Mouse (Mus musculus): Measurements from ENCODE around the gene Ylpm1.

The Ylpm1 gene

DNA sequence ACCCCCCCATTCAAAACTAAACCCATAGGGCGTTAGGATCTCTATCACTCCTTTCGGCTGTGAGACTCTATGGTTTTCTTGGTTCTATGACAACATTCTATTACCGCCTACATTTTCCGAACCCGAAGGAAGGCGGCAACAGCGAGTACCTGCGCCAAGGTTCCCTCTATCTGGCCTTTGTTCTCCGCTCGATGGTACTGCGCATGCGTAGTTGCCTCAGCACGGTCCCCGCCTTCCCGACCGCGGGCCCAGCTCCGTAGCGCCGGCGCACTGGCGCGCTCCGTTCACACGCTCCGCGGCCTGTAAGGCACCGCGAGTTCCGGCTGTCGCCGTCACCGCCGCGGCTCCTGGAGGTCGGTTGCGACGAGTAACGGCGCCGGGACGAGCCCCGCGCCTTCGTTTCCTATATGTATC lies at the start of gene Ylpm1:
TSS of gene Ylpm1 (plus strand) at position 239 of the 414 bp plus-strand sequence.
- DNase-seq (ENCODE audit: low spot score in 2 of 2) = peak; percentile 95 to 96

DNA sequence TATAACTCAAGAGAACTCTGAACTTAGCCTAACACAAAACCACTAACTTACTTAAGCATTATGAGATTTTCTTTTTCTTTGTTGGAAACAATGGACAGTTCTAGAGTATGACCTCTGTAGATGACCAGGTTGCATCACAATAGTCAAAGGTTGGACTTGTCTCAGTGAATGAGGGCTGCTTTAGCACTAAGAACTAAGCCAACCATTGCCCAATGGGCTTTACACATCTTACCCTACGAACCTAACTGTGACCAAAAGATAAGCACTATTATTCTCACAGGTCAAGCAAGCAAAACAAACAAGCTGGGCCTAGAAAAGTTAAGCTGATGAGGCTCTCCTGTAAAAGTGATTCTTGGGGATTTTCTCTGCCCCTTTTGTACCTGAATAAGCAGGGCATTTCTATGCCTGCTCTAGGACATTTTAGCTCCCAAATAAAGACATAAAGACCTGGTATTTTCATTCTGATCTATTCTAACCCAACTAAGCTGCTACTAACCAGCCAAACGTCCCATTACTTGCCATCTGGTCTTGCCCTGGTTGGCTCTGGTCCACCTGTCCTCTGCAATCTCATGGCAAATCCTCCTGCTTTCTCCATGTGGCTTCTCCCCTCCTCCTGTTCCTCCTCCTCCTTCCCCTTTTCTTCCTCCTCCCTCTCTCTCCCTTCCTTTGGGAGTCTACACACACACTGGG lies 48.1 kb upstream of the Ylpm1 start:
- no peak for DNase-seq (ENCODE audit: low spot score in 2 of 2)

DNA sequence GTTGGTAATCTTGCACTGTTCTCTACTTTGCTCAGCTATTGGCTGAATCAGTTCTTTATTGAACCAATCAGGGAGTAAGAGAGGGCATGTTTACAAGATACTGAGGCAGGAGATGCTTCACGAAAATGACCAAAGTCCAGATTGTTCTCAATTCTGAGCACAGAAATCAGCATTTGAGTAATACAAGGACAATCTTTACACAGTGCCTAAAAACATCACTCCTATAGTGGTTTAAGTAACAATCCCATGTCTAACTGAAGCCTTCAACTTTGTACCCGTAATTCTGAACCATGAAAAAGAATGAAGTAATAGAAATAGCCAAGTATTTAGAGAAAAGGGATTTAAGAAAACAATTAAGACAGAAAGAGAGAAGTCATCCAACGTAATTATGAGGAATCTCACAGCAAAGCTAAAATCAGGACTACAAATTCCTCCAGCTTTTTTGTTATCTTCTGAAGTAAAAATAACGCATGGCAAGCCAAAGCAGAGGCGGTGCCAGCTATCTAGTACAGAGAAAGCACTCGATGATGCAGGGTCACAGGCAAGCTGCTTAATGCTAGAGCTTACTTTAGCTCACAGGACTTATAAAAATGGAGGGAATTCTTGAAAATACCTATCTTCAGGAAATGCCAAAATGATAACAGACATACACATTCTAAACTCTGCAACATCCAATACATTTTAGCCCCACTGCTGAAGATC lies 47.4 kb upstream of the Ylpm1 start:
- DNase-seq (ENCODE audit: low spot score in 2 of 2) = no peak

DNA sequence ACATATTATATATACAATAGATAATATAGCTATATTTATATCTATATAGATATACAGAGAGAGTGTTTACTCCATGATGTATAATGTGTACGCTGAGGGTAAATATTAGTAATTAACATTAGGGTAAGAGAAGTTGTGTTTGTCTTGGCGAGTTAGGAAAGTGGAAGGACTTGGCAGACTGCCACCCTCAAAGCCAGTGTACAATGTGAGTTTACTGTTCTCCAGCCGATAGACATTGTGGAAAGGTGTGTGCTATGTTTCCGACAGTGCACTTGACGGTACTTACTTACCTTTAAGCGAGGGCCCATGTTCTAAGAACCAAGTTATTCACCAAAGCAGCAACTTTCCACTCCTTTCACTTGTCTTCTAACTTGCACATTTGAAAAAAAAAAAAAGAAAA lies 45.4 kb upstream of the Ylpm1 start:
- no peak for DNase-seq (ENCODE audit: low spot score in 2 of 2)

DNA sequence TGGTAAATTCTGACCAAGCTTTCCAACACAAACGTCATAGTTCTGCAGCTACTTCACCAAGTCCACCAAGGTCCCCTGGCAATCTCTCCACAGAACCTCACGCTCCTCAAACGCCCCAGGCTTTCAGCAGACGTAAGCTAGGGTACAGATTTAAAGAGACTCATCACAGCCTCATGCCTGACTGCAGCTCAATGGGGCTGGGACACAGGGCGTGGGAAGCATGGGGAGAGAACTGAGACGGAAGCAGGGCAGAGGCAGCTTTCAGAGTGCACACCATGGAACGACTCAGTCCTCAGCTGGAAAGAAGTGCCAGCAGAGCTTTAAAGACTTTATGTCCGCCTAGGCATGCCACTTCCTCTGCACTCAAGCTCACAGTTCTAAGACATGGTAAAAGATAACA lies 44.6 kb upstream of the Ylpm1 start:
- no peak for DNase-seq (ENCODE audit: low spot score in 2 of 2)

DNA sequence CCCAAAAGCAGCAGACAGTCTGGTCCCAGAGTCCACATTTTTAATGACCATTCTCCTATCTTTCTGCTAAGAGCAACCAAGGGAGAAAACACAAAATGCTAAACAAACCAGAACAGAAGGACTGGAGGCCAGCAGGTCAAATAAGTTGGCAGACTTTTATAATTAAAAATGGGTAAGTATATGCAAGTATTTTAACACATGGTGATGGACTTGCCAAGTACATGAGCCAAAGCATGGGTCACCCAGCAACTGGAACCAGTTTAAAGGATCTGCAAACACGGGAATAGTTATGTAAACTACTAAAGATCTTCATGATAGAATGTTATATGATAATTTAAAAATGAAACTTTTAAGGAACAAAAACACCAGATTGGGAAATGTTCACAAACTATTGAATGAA lies 43.8 kb upstream of the Ylpm1 start:
- no peak for DNase-seq (ENCODE audit: low spot score in 2 of 2)

DNA sequence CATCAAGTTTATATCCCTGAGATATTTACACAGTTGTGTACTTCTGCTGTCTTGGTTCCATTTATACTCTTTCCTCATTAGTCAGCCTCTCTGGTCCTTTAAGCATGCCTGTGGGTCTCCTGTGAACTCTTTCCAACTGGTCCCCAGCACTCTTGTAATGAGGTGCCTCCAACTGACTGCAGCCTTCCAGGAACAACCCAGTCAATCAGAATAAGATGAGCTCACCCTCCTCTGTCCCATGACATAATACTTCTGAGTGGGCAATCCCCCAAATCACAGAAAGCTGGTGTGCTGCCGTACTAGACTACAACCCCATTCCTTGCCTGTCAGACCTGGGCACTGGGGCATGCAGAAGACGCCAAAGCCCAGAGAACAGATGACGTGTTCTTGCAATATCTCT lies 39.8 kb upstream of the Ylpm1 start:
- no peak for DNase-seq (ENCODE audit: low spot score in 2 of 2)

DNA sequence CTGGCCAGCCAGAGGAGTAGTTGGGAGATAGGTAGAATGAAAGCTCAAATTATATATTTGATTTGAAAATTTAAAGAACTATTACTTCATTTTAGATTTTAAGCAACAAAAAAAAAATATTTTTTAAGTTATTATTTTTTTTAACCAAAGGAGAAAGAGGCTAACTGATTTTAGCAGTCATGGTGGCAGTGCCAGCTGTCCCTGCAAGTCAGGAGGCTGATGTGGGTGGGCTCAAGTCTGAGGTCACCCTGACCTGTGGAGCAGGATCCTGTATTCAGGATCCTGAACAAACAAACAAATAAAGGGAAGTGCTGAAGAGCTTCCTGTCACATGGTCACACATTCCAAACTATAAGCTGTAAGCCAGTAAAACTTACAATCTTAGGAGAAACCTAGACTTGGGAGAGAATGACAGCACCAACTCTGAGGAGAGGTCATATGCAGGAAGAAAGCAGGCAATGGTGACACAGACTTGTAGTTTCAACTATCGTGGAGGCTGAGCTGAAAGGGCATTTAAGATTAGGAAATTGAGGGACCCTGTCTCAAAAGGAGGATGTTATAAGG lies 37.2 kb upstream of the Ylpm1 start:
- DNase-seq (ENCODE audit: low spot score in 2 of 2) = no peak

DNA sequence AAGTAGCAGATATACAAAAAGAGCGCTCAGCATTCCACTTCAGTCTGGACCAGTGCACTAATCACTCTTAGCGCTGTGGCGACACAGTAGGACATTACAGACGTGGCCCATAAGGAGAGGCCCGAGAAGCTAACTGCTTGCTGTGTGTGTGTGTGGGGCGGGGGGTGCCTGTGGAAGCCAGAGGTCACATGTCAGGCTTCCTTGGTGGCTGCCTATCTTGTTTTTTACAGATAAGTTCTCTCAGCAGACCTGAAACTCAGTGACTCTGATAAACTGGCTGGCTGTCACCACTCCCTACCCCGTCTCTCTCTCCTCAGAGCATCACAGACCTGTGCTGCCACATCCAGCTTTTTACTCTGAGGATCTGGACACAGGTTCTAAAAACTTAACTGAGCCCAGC lies 33.5 kb upstream of the Ylpm1 start:
- DNase-seq (ENCODE audit: low spot score in 2 of 2) = no peak

DNA sequence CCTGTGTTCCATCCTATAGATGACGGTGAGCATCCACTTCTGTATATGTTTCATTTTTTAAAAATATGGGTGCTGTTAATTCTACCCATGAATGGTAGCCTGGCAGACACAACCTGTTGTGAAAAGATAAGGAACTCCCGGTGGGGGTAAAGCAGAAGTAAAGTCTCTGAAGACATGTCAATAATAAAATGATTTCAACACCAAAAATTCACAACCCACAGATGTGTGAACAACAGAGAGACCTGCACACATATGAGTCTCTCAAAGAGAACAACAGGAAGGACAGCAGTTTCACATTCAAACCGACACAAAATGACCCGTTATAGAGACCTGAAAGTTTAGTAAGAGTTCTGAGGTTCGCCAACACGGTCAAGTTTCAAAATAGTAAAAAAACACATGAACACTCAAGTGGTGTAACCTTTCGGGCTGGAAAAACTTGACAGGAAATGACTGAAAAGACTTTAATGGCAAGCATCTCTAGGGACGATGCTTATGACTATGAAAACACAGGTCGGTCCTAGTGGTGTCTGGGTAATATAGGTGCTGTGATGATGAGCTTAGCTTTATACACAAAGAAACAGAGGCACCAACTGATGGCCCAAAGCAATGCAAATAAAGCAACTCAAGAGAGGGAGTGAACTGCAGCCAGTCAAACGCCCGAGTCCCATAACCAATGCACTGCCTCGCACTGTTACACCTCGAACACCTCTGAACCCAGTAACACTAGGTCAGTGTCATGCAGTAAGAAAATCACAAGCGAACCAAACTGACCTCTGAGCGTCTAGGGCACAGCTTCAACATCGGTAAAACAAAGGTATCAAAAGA lies 27.1 kb upstream of the Ylpm1 start:
- no peak for DNase-seq (ENCODE audit: low spot score in 2 of 2)

DNA sequence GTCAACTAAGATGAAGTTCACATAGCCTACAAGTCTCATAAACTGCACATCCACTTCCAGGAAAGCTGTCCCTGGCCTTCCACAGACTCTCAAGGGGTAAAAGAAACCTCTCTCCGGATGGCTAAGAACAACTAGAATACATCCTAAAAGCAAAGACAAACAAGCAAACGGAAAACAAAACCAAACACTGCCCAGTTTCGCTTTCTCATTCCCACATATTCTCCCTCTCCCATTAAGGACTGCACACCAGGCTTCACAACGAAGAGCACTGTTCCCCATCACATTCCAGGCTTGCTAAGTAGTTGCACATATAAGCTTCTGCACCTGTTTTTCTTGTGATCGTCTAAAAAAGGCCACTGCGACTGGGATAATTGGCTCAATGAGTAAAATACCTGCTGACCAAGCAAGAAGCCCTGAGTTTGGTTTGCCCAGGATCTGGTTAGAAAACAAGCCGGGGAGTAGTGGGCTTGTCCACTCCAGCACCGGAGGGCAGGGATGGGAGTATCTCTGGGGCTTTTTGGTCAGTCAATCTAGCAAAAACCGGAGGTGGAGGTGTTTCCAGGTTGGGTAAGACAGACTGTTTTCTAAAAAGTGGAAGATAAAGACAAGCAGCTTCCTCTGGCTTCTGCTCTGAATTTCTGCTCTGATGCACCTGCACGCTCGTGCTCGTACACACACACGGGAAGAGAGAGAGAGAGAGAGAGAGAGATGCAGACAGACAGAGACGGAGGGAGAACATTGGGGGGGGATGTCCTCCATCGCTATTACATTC lies 26.3 kb upstream of the Ylpm1 start:
- DNase-seq (ENCODE audit: low spot score in 2 of 2) = no peak

DNA sequence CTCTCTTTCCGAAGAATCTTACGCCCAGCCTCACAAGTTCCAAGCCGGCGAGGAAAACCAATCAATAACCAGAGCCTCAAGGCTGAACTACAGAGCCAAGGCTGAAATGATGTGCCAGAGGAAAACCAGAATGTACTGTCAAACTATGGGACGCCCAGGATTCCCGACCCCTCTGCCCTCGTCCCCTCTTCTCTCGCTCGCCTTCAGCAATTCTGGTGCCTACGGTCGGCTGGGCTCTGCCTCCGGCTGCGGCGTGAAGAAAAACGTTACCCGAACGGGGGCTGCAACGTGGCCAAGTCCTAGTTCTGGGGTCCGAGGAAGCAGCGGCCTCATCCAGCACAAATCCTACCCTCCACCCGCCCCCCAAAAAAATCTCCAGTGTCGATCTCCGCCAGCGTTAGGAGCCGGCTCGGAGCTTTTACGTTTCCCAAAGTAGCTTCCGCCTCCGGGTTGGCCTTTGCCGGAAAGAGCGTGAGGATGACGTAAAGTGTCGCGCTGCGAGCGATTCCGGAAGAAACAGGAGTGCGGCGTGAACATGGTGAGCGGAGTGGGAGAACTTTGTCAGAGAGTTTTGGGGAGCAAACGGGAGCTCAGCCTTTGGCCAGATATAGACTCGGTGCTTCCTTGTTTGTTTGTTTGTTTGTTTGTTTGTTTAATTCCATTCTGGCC lies 25.6 kb upstream of the Ylpm1 start, which contains the start of the genes Fcf1 and Arel1:
TSS of gene Fcf1 (plus strand) at position 470 of the 669 bp plus-strand sequence.
TSS of gene Arel1 (minus strand) at position 473 of the 669 bp plus-strand sequence.
- DNase-seq (ENCODE audit: low spot score in 2 of 2) = peak; percentile 76 to 87

DNA sequence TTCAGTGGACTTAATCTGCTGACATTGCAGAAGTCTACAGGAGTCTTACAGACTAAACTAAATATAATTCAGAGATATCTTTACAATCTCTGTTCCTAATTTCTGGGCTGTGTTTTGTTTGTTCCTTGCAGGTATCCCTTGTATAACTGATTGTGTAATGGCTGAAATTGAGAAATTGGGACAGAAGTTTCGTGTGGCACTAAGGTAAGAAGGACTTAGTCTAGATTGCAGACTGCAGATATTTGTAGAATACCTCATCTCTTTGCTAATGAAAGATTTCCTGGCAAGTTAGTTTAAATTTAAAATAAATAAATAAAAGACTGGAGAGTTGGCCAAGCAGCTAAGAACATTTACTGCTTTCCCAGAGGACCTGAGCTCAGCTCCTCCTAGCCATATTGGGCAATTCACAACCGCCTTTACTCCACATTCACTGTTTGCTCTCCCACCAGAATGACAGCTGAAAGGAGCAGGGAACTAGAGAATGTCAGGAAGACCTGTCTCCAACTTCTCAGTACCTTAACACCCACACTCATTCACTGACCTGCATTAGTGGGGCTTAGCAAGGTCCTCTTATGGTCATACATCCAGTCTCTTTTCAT lies 16.8 kb upstream of the Ylpm1 start:
- DNase-seq (ENCODE audit: low spot score in 2 of 2) = no peak

DNA sequence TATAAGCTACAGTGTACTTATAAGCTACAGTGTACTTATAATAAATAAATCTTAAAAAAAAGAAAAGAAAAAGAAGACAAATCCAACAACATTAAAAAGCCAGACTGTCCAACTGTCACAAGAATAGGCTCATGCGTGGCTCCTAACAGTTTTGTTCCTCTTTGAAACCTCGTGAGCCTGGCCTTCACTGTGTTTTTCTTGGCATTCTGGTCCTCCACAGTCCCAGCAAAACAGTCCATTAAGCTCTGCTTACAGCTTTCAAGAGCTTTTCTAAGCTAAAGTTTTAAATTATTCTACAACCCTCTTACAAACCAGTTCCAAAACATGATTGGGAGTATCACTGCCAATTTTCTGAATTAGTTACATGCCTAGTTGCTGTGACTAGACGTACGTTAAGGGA lies 6.7 kb upstream of the Ylpm1 start:
- no peak for DNase-seq (ENCODE audit: low spot score in 2 of 2)

DNA sequence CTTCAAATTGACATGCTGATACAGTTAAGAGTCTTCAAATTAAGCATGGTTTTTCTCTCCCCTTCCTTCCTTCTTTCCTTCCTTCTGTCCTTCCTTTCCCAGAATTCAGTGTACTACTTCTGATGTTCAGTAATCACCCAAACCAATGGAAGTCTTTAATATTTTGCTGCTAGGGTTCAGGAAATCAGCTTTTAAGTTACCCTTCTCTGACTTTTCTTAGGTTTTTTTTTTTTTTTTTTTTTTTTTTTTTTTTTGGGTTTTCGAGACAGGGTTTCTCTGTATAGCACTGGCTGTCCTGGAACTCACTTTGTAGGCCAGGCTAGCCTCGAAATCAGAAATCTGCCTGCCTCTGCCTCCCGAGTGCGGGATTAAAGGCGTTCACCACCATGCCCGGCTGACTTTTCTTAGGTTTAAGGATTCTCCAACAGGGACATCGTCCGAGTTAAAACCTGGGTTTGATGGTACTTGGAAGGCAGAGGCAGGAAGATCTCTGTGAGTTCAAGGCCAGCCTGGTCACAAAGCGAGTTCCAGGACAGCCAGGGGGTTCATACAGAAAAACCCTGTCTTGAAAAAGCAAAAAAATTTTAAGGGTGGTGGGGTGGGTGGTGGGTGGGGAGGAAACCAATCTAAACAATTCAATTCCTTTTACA lies 884 bp upstream of the Ylpm1 start:
- no peak for DNase-seq (ENCODE audit: low spot score in 2 of 2)

DNA sequence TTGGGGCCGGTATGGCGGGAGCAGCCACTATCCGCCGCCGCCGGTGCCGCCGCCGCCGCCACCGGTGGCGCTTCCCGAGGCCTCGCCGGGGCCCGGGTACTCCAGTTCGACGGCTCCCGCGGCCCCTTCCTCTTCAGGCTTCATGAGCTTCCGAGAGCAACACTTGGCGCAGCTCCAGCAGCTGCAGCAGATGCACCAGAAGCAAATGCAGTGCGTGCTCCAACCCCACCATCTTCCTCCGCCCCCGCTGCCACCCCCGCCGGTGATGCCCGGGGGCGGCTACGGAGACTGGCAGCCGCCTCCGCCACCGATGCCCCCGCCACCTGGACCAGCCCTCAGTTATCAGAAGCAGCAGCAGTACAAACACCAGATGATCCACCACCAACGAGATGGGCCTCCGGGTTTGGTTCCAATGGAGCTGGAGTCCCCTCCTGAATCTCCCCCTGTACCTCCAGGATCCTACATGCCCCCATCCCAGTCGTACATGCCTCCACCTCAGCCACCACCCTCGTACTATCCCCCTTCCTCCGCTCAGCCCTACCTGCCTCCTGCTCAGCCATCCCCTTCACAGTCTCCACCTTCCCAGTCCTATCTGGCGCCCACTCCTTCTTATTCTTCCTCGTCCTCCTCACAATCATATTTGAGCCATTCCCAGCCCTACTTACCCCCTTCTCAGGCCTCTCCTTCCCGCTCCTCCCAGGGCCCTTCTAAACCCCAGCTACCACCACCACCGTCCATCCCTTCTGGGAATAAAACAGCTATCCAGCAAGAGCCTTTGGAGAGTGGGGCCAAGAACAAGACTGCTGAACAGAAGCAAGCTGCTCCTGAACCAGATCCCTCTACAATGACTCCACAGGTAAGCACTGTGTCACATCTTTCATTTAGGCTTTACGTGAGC lies 629 bp downstream of the Ylpm1 start:
- peak; percentile 55 to 64 for DNase-seq (ENCODE audit: low spot score in 2 of 2)

DNA sequence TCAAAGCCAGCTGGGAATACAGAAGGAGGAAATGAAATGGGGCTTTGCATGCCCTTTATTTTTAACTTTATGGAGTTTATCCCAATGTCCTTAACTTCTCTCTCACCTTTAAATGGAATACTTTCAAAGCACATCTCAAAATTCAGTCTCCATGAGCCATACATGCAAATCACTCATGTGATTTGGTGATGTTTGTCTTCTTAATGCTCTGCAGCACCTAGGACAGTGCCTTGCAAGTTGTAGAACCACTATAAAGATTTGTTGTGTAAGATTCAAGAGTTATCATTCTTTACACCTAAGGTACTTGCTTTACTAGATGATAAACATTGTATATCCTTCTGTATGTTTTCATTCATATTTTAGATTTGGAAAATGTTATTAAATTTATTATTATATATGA lies 2.9 kb downstream of the Ylpm1 start:
- DNase-seq (ENCODE audit: low spot score in 2 of 2) = no peak

DNA sequence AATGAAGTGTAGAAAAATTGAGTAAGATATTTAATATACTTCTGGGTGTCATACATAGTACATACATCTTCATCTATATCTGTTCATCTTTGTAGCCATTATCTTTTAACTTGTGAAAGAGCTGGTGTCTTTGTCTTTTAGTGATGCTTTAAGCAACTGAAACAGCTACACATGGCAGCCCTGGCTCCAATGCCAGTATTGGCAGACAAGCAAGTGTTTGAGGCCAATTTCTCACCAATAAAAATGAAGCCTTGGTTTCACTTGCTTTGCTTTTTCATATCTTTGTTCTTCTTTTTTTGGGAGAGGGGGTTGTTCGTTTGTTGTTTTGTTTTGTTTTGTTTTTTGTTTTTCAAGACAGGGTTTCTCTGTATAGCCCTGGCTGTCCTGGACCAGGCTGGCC lies 10.1 kb downstream of the Ylpm1 start:
- DNase-seq (ENCODE audit: low spot score in 2 of 2) = no peak

DNA sequence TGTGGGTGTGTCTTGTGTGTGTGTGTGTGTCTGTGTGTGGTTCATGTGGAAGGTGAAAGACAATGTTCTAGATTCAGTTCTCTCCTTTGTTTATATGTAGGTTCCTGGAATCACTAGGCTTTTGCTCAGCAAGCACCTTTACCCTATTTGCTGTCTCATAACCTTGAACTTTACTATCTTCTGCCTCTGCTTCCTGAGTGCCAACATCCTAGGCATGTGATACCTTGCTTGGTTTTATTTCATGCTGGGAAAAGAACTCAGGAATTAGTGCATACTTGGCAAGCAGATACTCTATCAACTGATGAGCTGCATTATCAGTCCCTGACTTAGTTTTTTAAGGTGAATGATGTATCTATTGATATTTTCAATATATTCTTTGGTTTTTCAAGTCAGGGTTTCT lies 10.9 kb downstream of the Ylpm1 start:
- no peak for DNase-seq (ENCODE audit: low spot score in 2 of 2)
